Mouse (Mus musculus): Measurements from ENCODE around the gene Olfr1256. TPM values are rescaled to one million over a fixed set of nuclear protein-coding genes. Genes with fewer than 3 reads are reported as not detected.

The Olfr1256 gene
- polyA plus RNA-seq, 1 experiment from 2014 or later, result not detected

Other genes starting within 250 kb of the Olfr1256 start
- not detected in 2 replicates for gene Olfr1246, start 248.4 kb downstream of the Olfr1256 start, polyA plus RNA-seq (2014; fragmentation: Nextera tagmentation; extraction: Ambion mirVana)
- gene Olfr1247, start 227.4 kb downstream of the Olfr1256 start, polyA plus RNA-seq (2014; fragmentation: Nextera tagmentation; extraction: Ambion mirVana), result not detected in 2 replicates
- not detected in 2 replicates for gene Olfr1248, start 223.3 kb downstream of the Olfr1256 start, polyA plus RNA-seq (2014; fragmentation: Nextera tagmentation; extraction: Ambion mirVana)
- not detected in 2 replicates for gene Olfr1249, start 206.6 kb downstream of the Olfr1256 start, polyA plus RNA-seq (2014; fragmentation: Nextera tagmentation; extraction: Ambion mirVana)
- gene Olfr1250, start 180.1 kb downstream of the Olfr1256 start, polyA plus RNA-seq (2014; fragmentation: Nextera tagmentation; extraction: Ambion mirVana), result not detected in 2 replicates
- gene Olfr1251, start 169.6 kb downstream of the Olfr1256 start, polyA plus RNA-seq (2014; fragmentation: Nextera tagmentation; extraction: Ambion mirVana), result not detected in 2 replicates
- gene Olfr1252, start 116.5 kb downstream of the Olfr1256 start, polyA plus RNA-seq (2014; fragmentation: Nextera tagmentation; extraction: Ambion mirVana), result not detected in 2 replicates
- gene Olfr1253, start 84.5 kb downstream of the Olfr1256 start, polyA plus RNA-seq (2014; fragmentation: Nextera tagmentation; extraction: Ambion mirVana), result not detected in 2 replicates
- not detected in 2 replicates for gene Olfr1254, start 47.9 kb downstream of the Olfr1256 start, polyA plus RNA-seq (2014; fragmentation: Nextera tagmentation; extraction: Ambion mirVana)
- gene Olfr1255, start 29.5 kb downstream of the Olfr1256 start, polyA plus RNA-seq (2014; fragmentation: Nextera tagmentation; extraction: Ambion mirVana), result not detected in 2 replicates
- gene Olfr48, start 6.7 kb upstream of the Olfr1256 start, polyA plus RNA-seq (2014; fragmentation: Nextera tagmentation; extraction: Ambion mirVana), result not detected in 2 replicates
- gene Olfr1257, start 36.9 kb upstream of the Olfr1256 start, polyA plus RNA-seq (2014; fragmentation: Nextera tagmentation; extraction: Ambion mirVana), result not detected in 2 replicates
- gene Olfr1258, start 85.8 kb upstream of the Olfr1256 start, polyA plus RNA-seq (2014; fragmentation: Nextera tagmentation; extraction: Ambion mirVana), result not detected in 2 replicates
- gene Olfr1259, start 107.1 kb upstream of the Olfr1256 start, polyA plus RNA-seq (2014; fragmentation: Nextera tagmentation; extraction: Ambion mirVana), result not detected in 2 replicates
- not detected in 2 replicates for gene Olfr1260, start 132.8 kb upstream of the Olfr1256 start, polyA plus RNA-seq (2014; fragmentation: Nextera tagmentation; extraction: Ambion mirVana)
- gene Olfr1261, start 149.7 kb upstream of the Olfr1256 start, polyA plus RNA-seq (2014; fragmentation: Nextera tagmentation; extraction: Ambion mirVana), result not detected in 2 replicates
- not detected in 2 replicates for gene Olfr1262, start 158.6 kb upstream of the Olfr1256 start, polyA plus RNA-seq (2014; fragmentation: Nextera tagmentation; extraction: Ambion mirVana)
- gene Olfr1263, start 170.6 kb upstream of the Olfr1256 start, polyA plus RNA-seq (2014; fragmentation: Nextera tagmentation; extraction: Ambion mirVana), result not detected in 2 replicates
- not detected in 2 replicates for gene Olfr1264, start 184.0 kb upstream of the Olfr1256 start, polyA plus RNA-seq (2014; fragmentation: Nextera tagmentation; extraction: Ambion mirVana)
- not detected in 2 replicates for gene Olfr1265, start 193.8 kb upstream of the Olfr1256 start, polyA plus RNA-seq (2014; fragmentation: Nextera tagmentation; extraction: Ambion mirVana)
- gene Olfr140, start 222.0 kb upstream of the Olfr1256 start, polyA plus RNA-seq (2014; fragmentation: Nextera tagmentation; extraction: Ambion mirVana), result not detected in 2 replicates

All from limb, embryonic 11.5 days (tissue).